Mouse (Mus musculus): ENCODE results near the gene Lfng.

DNA sequence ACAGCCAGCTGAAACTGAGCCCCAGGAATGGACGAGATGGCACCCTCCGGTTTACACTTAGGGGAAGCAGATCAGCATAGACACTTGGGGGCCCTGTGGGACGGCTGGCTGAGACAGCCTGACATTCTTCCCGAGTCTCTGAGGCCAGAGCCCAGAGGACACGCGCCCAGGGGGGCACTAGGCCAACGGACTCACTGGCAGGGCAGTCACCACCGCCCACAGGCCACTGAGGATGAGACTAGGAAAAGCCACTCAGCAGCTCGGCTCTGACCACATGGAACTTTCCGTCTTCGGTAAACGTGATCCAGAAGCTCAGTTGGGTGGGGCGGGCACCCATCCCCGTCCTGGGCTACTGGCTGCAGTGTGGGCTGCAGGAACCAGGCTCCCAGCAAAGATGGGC lies 32.8 kb downstream of the Lfng start:
- TF ChIP-seq CTCF (IDR thresholded peaks at IDR 0.05; ENCODE audit: extremely low read depth, insufficient read depth, low read length) (no peak), POLR2A (IDR thresholded peaks at IDR 0.05; ENCODE audit: extremely low read depth, insufficient read depth, low read length) (no peak)

Data from cortical plate, adult 2 months (tissue).